ENCODE assay signal across 8 mouse cellular contexts in genomic region chr9:109874797-109875691, GRCm38 (mm10). TPM values are rescaled to one million over a fixed set of nuclear protein-coding genes. Genes with fewer than 3 reads are reported as not detected.
DNase-seq lines count a peak whose midpoint lies in the region; ATAC-seq lines count a peak whose summit lies in the region.

Cdc25a (plus strand) TSS chr9:109875579.

- peak within 1 kb of the TSS; percentile 82 for H3K4me2 ChIP-seq in heart, embryonic 13.5 days
- H3K4me2 ChIP-seq in liver, embryonic 12.5 days = peak within 1 kb of the TSS; percentile 86
- H3K4me2 ChIP-seq in stomach, embryonic 15.5 days = peak within 1 kb of the TSS; percentile 72

- peak; percentile 88 for ATAC-seq in heart, embryonic 13.5 days (ENCODE audit: extremely low read depth, insufficient number of reproducible peaks, low FRiP score, low TSS enrichment)
- peak; percentile 90 for ATAC-seq in liver, embryonic 12.5 days
- peak; percentile 93 for ATAC-seq in stomach, embryonic 15.5 days (ENCODE audit: insufficient read depth, low FRiP score, low read depth)

- H3K27me3 ChIP-seq in heart, embryonic 13.5 days (replicated peaks) = no peaks in the 10 kb centered on the region
- H3K27me3 ChIP-seq in liver, embryonic 12.5 days (replicated peaks) = no peaks in the 10 kb centered on the region
- no peaks in the 10 kb centered on the region for H3K27me3 ChIP-seq in stomach, embryonic 15.5 days (replicated peaks)

- peaks cover 28% of the 10 kb centered on the region for H3K36me3 ChIP-seq in heart, embryonic 13.5 days
- H3K36me3 ChIP-seq in liver, embryonic 12.5 days = peaks cover 29% of the 10 kb centered on the region
- peaks cover 9% of the 10 kb centered on the region; the same call in 1 of the 2 replicates for H3K36me3 ChIP-seq in stomach, embryonic 15.5 days

- no peaks in the 10 kb centered on the region for H3K9me3 ChIP-seq in heart, embryonic 13.5 days
- H3K9me3 ChIP-seq in liver, embryonic 12.5 days (replicated peaks) = no peaks in the 10 kb centered on the region
- no peaks in the 10 kb centered on the region for H3K9me3 ChIP-seq in stomach, embryonic 15.5 days

- H3K4me1 ChIP-seq in brown adipose tissue, adult 24 weeks (ENCODE audit: control insufficient read depth, insufficient read depth, insufficient read length, low read length) = peaks cover 6% of the 10 kb centered on the region; the same call in 1 of the 2 replicates
- H3K4me1 ChIP-seq in heart, embryonic 13.5 days = peaks cover 20% of the 10 kb centered on the region
- peaks cover 54% of the 10 kb centered on the region for H3K4me1 ChIP-seq in liver, embryonic 12.5 days
- H3K4me1 ChIP-seq in stomach, embryonic 15.5 days = 0 out of 2 replicates have a peak, but pooled peaks cover 5% of the 10 kb centered on the region

- H3K4me3 ChIP-seq in brown adipose tissue, adult 24 weeks (ENCODE audit: insufficient read depth, low read depth, low read length) = peak within 1 kb of the TSS; percentile 81
- peak within 1 kb of the TSS; percentile 99 for H3K4me3 ChIP-seq in heart, embryonic 13.5 days
- peak within 1 kb of the TSS; percentile 92 for H3K4me3 ChIP-seq in liver, embryonic 12.5 days
- H3K4me3 ChIP-seq in stomach, embryonic 15.5 days (replicated peaks) = peak within 1 kb of the TSS; percentile 94

- H3K27ac ChIP-seq in brown adipose tissue, adult 24 weeks (replicated peaks; ENCODE audit: low read depth, low read length) = peak within 1 kb of the TSS; percentile 20; the same call in 1 of the 2 replicates
- peak within 1 kb of the TSS; percentile 94 for H3K27ac ChIP-seq in heart, embryonic 13.5 days (replicated peaks)
- H3K27ac ChIP-seq in liver, embryonic 12.5 days = peak within 1 kb of the TSS; percentile 81
- H3K27ac ChIP-seq in stomach, embryonic 15.5 days = peak within 1 kb of the TSS; percentile 94

- H3K9ac ChIP-seq in heart, embryonic 13.5 days = peak within 1 kb of the TSS; percentile 99
- peak within 1 kb of the TSS; percentile 98 for H3K9ac ChIP-seq in liver, embryonic 12.5 days
- H3K9ac ChIP-seq in stomach, embryonic 15.5 days = peak within 1 kb of the TSS; percentile 82

- 5% methylated on average over 33 of the region's 33 CpGs for WGBS in heart, embryonic 13.5 days
- 4% methylated on average over 33 of the region's 33 CpGs for WGBS in liver, embryonic 12.5 days (ENCODE audit: insufficient replicate concordance)
- WGBS in stomach, embryonic 15.5 days = 7% methylated on average over 33 of the region's 33 CpGs

- DNase-seq in CD4-positive, CD25-positive, alpha-beta regulatory T cell, adult 2 months (ENCODE audit: low read depth, low spot score) = peak; percentile 99
- peak; percentile 90 for DNase-seq in fat pad, adult 2 months (ENCODE audit: extremely low read depth, low read depth, low spot score)
- peak; percentile 99 for DNase-seq in kidney, postnatal 10 days
- peak; percentile 95 to 96 for DNase-seq in natural killer cell, adult 2 months (ENCODE audit: low spot score in 2 of 2)

RNA-seq across cellular contexts. Expression of gene Cdc25a, which starts in this region (rescaled TPM):
- 1.7 and 4.0 TPM in 2 replicates for polyA plus RNA-seq in brown adipose tissue, adult 24 weeks (2012; ENCODE audit: insufficient read depth, insufficient read length, missing spikeins)
- 17.8 and 19.5 TPM in 2 replicates for polyA plus RNA-seq in heart, embryonic 13.5 days (2015; fragmentation: Nextera tagmentation; extraction: Ambion mirVana)
- polyA plus RNA-seq in liver, embryonic 12.5 days (2016; fragmentation: Nextera tagmentation; extraction: Ambion mirVana) = 34.9 and 36.4 TPM in 2 replicates
- polyA plus RNA-seq in stomach, embryonic 15.5 days (2015; fragmentation: Nextera tagmentation; extraction: Ambion mirVana) = 28.8 and 33.2 TPM in 2 replicates

Comparison
In these comparisons a context has a peak if more than half of its experiments do, and no peak if none do; other contexts are left out.
1. Peak in every context shown above with its lines: DNase-seq, ATAC-seq, H3K4me3 ChIP-seq and H3K27ac ChIP-seq.
2. H3K27ac ChIP-seq: peak in every context shown above with its lines; median percentile 94 in heart, embryonic 13.5 days; 94 in stomach, embryonic 15.5 days; 81 in liver, embryonic 12.5 days; 20 in brown adipose tissue, adult 24 weeks.